Mouse (Mus musculus) c-Kit-negative CD71-positive TER-119-positive erythroid progenitor cells, embryonic 14.5 days (primary cell): Measurements from ENCODE around the gene Ccnl2.
A peak's percentile ranks its signal among the peaks of the same experiment; 100 is the strongest.

Experiments used
- DNase-seq: peaks from one replicate; pipeline ENCODE4 v3.0.0-alpha.2; 2013; ENCODE audit warnings: low read depth, low spot score

Ccnl2 gene

GRCm38 (mm10) chr4:155838187-155839153 lies 26.2 kb downstream of the Ccnl2 start:
- DNase-seq, result no peak

DNA sequence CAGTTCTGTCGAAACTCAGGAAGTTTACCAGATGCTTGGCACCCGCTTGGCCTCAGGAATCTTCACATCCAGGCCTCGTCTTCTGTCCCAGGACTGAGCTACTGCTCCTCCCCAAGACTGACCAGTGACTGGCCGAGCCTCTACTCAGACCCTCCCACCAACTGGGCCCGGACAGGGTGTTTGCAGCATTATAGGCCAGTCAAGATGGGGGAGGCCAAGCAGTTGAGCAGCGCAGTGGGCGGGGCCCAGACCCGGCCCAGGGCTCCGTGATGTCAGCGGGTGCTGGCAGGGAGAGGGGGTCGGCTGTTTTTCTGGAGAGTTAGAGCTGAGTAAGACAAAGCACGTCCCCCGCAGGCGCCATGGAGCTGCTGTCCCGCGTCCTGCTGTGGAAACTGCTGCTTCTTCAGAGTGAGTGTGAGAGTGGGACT lies 27.2 kb downstream of the Ccnl2 start, which contains the start of gene Mxra8:
TSS of gene Mxra8 (plus strand) at position 198 of the 428 bp plus-strand sequence.
- no peak for DNase-seq

- DNase-seq, result no peak
Measured at GRCm38 (mm10) chr4:155840076-155841002, 28.1 kb downstream of the Ccnl2 start.

GRCm38 (mm10) chr4:155841003-155841454 lies 28.7 kb downstream of the Ccnl2 start:
- no peak for DNase-seq

GRCm38 (mm10) chr4:155841651-155842270 lies 29.5 kb downstream of the Ccnl2 start:
- no peak for DNase-seq

GRCm38 (mm10) chr4:155843231-155843630 lies 30.9 kb downstream of the Ccnl2 start:
- DNase-seq, result no peak

DNA sequence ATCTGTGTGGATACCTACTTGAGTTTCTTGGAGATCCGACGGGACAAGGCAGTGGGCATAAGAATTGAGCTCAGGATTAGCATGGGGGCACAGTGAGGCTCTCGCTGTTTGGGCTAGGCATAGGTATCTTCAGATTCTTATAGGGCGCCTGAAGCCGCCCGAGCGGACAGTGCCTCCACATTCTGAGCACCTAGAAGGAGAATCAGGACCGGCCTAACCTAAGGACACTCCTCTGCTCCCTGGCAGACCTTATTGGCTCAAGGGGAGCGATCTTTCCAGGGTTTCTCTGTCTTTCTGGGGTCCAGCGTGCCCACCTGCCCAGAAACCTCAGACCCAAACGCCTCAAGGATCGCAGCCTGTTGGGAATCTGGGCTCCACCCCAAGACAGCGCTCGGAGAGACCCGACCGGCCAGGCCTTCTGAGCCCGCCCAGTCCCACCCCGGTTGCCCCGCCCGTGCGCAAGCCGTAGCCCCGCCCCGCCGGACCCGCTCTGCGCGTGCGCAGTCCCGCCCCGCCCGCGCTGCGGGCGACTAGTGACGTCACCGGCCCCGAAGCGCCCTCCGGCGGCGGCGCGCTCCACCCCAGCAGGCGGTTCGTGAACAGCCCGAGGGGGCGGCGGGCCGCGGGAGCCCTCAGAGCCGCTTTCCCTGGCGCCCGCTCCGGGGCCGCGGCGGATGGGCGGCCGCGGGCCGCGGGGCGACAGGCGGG lies 34.7 kb downstream of the Ccnl2 start, which contains the start of gene Dvl1:
TSS of gene Dvl1 (plus strand) at position 532 of the 708 bp plus-strand sequence.
- peak; percentile 84 for DNase-seq

GRCm38 (mm10) chr4:155847591-155848352 lies 35.5 kb downstream of the Ccnl2 start:
- DNase-seq, result no peak

DNA sequence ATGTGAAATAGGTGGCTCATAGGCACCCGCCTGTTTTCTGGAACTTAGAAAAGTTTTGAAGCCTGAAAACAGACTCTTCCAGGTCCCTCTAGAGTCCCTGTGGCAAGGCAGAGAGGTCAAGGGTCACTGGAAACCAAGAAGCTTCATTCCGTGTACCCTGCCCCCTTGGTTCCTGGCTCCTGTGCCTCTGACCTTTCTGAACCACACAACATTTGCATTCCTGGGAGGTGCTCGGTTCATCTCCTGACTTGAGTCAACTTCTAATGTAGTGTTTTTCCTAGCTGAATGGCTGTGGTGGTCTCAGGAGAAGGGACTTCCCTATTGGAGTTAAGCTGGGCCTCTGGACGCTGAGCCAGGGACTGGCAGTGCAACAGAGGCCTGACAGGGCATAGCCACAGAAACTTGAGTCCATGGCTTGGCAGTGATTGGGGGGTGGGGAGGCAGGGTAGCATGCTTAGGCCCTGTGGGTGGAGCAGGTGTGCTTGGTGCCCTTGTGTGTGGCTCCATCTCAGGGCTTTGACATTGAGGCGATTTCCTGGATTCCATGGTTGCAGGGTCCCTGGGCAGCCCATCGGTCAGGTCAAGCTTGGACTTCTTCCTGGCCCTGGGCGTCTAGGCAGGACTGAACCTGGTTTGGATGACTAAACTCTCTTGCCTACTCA lies 36.3 kb downstream of the Ccnl2 start:
- DNase-seq, result no peak

GRCm38 (mm10) chr4:155849391-155849790 lies 37.1 kb downstream of the Ccnl2 start:
- DNase-seq, result no peak

GRCm38 (mm10) chr4:155849792-155850451 lies 37.6 kb downstream of the Ccnl2 start:
- DNase-seq, result no peak

- no peak for DNase-seq
Measured at GRCm38 (mm10) chr4:155851368-155851767, 39.1 kb downstream of the Ccnl2 start.

GRCm38 (mm10) chr4:155851951-155852411 lies 39.7 kb downstream of the Ccnl2 start:
- no peak for DNase-seq

DNA sequence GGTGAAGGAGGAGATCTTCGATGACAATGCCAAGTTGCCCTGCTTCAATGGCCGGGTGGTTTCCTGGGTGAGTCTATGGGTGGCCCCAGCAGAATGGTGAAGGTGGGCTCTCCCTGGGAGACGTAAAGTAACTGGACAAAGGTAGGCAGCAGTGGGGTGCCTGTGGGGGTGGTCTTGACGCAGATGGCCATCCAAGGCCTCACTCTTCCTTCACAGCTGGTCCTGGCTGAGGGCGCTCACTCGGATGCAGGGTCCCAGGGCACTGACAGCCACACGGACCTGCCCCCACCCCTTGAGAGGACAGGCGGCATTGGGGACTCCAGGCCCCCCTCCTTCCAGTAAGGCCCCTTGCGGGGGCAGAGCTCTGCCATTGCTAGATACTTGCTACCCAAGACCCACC lies 41.1 kb downstream of the Ccnl2 start:
- no peak for DNase-seq

DNA sequence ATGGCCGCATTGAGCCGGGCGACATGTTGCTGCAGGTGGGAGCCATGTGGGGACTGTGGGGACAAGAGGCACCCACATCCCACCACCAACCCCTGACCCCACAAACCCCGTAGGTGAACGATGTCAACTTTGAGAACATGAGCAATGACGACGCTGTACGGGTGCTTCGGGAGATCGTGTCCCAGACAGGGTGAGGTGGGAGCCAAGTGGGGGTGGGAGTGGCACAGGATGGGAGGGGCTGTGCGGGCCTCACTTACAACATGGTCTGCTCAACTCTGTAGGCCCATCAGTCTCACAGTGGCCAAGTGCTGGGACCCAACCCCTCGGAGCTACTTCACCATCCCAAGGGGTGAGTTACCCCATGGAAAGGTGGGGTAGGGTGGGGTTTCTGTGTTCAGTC lies 42.7 kb downstream of the Ccnl2 start:
- no peak for DNase-seq

DNA sequence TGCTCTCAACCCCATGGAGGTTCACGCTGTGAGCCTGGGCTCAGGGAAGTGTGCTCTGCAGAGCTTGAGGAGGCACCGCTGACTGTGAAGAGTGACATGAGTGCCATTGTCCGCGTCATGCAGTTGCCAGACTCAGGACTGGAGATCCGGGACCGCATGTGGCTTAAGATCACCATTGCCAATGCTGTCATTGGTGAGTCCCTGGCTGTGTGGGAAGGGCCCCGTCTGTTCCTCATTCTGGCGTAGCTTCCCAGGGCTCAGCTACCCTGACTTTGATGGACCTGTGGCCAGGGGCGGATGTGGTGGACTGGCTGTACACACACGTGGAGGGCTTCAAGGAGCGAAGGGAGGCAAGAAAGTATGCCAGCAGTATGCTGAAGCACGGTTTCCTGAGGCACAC lies 43.8 kb downstream of the Ccnl2 start:
- no peak for DNase-seq

GRCm38 (mm10) chr4:155856881-155857280 lies 44.6 kb downstream of the Ccnl2 start:
- no peak for DNase-seq

GRCm38 (mm10) chr4:155859318-155859717 lies 47.0 kb downstream of the Ccnl2 start:
- no peak for DNase-seq

DNA sequence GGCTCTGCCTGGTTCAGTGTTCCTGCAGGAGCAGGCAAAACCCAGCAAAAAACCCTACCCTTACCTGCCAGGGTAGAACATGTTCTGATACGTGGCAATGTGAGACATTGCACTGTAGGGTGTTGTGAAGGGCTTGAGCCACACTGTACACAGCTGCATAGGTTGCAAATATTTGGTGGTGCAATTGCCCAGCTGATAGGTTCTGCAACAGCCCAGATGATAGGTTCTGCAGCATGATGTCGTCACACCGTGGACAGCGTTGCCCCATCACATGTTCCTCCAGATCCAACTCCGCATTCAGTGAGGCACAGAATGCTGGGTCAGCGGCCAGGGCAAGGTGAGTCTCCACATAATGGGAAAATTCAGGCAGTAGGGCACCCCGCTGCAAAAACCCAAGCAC lies 49.5 kb downstream of the Ccnl2 start:
- no peak for DNase-seq
